Mouse (Mus musculus): ENCODE data around the gene Zkscan8.
"Not testable (repeated sequence)": the region's sequence is repeated elsewhere in the genome, so short reads cannot be mapped to it uniquely, and the experiment has no call there.

The Zkscan8 gene

GRCm38 (mm10) chr13:21530781-21531201 lies at the start of gene Zkscan8:
Gene Zkscan8, minus strand, starts transcription at chr13:21531120.
- peak; percentile 86 to 91 for DNase-seq

GRCm38 (mm10) chr13:21559793-21560192 lies 28.9 kb upstream of the Zkscan8 start, which contains the start of gene Olfr1535:
Gene Olfr1535, minus strand, starts transcription at chr13:21559893.
- DNase-seq: no peak

DNA sequence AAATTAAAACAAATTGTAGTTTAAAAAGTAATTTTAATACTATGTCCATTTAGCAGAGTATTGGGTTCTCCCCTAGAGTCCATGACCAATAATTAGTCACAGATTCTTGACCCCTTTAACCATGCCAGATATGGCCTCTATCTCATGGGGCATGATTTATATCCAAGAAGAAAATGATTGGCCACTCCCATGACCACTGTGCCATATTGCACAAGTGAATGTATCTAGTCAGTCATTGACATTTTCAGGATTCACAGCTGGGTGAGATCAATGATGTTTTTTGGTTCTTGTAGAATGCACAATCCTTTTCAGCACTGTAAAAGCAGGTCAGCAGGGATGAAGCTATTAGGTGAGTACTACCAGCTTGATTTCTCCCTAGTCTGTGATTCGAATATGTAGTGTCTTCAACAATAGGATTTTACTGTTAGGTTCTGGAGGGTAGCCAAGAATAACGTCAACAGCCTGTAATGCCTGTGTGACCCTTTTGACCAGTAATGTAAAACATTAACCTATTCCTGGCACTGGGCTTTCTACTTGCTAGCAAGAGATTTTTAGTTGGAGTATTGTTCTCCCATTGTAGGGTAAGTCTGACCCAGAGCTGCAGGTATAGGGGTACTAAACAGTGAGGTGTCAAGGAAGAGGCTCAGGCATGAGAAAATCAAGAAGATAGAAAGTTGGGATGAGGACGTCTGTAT lies 19.6 kb upstream of the Zkscan8 start:
- DNase-seq: peak; percentile 2 to 35

DNA sequence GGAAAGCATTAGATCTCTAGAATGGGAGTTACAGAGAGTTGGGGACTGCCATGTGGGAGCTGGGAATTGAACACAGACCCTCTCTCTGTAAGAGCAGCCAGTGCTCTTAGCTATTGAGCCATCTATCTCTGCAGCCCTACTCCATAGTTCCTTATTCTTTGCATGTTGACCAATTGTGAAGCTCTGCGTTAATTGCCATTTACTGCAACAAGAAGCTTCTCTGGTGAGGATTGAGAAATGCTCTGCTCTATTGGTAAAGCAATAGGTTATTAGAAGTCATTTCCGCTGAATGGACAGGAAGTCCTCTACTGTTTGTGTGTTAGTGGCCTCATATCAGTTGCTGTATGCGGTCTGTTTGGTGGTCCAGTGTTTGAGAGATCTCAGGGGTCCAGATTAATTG lies 18.6 kb upstream of the Zkscan8 start:
- DNase-seq: no peak

DNA sequence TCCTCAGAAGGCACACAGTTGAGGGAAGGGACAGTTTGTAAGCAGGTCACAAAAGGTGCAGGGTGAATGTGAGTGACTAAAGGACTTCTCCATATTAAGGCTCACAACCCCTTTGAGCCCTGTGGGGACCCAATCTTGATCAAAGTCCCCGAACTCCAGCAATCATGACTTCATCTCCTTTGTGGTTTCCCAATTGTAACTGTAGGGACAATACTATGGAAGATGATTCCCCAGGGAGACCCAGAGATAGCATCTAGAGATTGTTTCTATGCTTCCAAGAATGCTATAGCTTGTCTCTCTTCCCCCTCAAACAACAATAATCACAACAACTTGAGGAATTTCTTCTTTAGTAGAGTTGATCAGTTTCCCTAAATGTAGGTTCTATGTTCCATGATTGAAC lies 11.8 kb upstream of the Zkscan8 start, which contains the start of gene Olfr1366:
Olfr1366 (minus strand) TSS at position 101 of the 400 bp plus-strand sequence.
- DNase-seq: no peak

- no peak for DNase-seq
Observed at GRCm38 (mm10) chr13:21530136-21530535, 784 bp downstream of the Zkscan8 start.

DNA sequence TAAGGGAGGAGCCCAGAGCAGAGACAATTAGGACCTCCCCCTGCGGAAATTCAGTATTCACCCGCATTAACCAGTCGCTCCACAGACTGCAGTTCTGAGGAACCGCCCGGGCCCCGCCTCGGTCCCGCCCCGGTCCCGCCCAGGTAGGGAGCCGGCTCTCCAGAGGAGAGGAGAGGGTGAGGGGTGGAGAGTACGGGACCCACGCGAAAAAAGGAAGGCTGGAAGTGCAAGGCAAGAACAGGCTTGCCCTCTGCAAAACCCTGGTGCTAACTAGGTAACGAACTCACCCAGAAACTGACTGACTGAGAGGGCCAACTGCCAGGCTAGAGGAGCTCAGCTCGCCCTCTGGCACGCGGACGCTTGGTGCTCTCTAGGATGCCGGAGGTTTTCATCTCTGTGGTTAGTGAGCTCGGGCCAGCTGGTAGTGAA lies 24.7 kb downstream of the Zkscan8 start:
- peak; percentile 81 to 83 for DNase-seq

GRCm38 (mm10) chr13:21502296-21502695 lies 28.6 kb downstream of the Zkscan8 start:
- DNase-seq: no peak

GRCm38 (mm10) chr13:21501182-21501581 lies 29.7 kb downstream of the Zkscan8 start, which contains the start of gene Gm11273:
Gene Gm11273, minus strand, starts transcription at chr13:21501418.
- not testable (repeated sequence) for DNase-seq

GRCm38 (mm10) chr13:21495080-21495479 lies 35.8 kb downstream of the Zkscan8 start, which contains the start of gene AK157302:
Gene AK157302, plus strand, starts transcription at chr13:21495223.
- DNase-seq: peak in 1 of 2 experiments; percentile 4

GRCm38 (mm10) chr13:21492847-21493246 lies 38.1 kb downstream of the Zkscan8 start:
- no peak for DNase-seq

DNA sequence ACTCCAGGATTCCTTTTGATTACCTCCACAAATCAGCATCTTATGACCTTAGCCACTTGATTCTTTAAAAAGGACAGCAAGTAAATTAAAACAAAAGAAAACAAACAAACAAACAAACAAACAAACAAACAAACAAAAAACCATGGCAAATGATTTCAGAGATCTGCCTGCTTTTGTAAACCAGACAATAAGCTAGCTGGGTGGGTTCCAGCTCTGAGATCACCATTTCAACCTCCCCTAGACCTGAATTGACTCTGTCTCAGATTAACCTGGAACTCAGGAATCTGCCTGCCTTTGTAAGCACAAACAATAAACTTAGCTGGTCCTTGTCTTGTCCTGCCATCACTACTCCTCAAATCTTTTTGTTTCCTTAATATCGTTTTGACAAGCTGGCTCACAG lies 44.0 kb downstream of the Zkscan8 start:
- no peak for DNase-seq

DNA sequence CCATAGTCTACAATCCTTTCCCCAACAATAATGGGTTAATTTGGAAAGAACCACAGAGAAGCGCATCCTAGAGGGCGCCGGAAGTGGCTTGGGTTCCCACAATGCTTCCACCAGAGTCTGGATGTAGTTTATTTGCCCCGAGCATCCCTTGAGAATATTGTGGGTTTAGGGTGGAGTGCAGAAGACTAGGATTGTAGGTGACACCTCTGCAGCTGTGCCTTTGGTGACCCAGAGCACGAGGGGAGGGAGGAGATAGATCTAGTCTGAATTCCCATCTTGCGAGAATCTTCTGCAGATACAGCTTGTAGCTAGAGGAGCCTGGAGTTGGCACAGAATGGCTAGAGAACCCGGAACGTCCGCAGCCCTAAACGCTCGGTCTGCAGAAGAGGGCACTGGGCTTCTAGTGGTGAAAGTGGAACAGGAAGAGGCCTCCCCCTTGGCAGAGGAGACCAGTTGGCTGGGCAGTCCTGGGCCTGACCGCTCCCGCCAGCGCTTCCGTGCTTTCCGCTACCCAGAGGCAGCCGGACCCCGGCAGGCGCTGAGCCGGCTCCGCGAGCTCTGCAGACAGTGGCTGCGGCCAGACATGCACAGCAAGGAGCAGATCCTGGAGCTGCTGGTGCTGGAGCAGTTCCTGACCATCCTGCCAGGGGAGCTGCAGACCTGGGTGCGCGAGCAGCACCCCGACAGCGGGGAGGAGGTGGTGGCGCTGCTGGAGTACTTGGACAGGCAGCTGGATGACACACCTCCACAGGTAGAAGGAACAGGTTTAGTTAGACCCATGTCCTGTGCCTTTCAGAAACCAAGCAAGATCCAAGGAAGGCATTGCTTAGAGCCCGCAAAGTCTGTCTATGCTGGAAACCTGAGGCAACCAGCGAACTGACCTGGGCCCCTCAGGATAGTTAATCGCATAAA lies 51.9 kb downstream of the Zkscan8 start, which contains the start of the genes Zkscan4 and Gm10065:
Zkscan4 (plus strand) TSS at position 149 of the 912 bp plus-strand sequence.
Gm10065 (minus strand) TSS at position 683 of the 912 bp plus-strand sequence.
- DNase-seq: peak; percentile 58 to 61

- no peak for DNase-seq
Observed at GRCm38 (mm10) chr13:21472427-21472826, 58.5 kb downstream of the Zkscan8 start.

DNA sequence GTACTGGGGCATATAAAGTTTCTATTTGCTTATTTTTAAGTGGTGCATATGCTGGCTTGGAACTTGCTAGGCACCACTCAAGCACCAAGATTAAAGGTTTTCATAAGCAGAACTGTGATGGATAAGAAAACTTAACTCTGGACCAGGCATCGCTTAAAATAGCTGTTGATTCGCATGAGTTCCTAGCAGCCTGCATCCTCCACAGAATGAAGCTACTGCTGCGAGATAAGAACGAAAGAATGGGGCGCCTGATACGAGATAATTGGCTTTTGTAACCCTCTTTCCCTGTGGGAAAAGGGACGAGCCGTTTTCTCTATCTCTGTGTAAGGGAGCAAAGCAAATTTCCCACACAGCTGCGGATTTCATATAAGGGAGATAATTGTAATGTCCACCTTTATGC lies 61.8 kb downstream of the Zkscan8 start:
- DNase-seq: no peak

DNA sequence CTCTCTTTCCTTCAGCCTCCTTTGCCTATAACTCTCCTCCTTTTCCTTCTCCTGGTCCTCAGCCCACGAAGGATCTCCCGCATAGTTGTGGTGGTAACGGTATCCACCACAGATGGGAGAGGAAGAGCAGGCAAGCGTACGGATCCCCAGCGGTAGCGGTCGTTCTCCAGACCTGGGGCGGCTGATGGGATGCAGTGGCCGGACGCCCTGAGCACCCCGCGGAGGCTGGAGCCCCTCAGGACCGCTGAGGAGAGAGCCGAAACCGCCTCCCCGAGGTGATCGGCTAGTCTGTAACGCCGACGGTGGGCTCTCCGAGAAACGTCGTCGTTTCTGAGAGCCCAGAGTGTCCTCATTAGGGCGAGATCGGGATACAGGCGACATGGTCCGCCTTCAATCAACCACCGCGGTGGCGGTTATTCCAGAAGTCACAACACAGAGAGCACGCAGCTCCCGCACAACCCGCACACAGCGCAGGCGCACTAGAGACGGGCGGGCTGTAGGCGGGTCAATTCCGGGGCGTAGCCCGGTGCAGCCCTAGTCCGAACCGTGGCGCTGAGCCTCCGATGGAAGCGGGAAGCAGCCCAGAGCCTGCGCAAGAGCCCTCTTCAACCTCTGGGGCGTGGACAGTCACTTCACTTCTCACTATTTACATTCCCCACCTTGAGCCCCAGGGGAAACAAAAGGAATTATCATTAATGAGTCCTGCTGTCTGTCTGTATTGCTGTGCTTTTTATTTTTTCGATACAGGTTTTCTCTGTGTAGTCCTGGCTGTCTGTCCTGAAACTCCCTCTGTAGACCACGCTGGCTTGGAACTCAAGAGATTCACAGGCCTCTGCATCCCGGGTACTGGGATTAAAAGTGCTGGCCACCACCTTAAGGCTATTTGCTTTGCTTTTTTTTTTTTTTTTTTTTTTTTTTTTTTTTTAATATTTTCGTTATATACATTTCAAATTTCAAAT lies 62.6 kb downstream of the Zkscan8 start, which contains the start of gene Nkapl:
Nkapl (minus strand) TSS at position 449 of the 959 bp plus-strand sequence.
- peak; percentile 65 to 79 for DNase-seq

DNA sequence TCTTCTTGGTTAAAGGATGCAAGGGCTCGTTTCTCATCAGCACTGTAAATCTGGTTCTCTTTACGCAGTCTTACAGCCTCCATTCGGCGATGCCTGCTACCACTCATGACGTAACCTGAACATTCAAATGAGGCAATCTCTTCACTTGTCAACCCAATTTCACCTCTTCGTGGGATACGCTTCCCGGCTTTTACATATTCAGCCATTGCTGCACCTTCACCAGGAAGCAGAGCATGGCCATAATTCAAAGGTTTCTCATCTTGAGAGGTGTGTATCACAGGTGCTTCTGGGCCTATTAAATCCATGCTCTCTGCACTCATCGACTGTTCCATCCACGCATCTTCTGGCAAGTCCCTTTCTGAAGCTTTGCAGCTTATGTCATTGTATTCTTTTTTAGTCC lies 63.6 kb downstream of the Zkscan8 start:
- DNase-seq: no peak
